Mouse (Mus musculus): ENCODE measurements around the gene Thbs2. TPM values are rescaled to one million over a fixed set of nuclear protein-coding genes. Genes with fewer than 3 reads are reported as not detected.

Thbs2 gene
- polyA plus RNA-seq (2014; fragmentation: Illumina TruSeq; extraction: RNeasy Lipid Tissue Mini Kit (QIAGEN cat#74804); ENCODE audit: low read depth, low replicate concordance), result 2.7 TPM

GRCm38 (mm10) chr17:14693994-14694374 is at the start of gene Thbs2:
TSS of gene Thbs2 (minus strand) at chr17:14694235.

Other genes starting within 250 kb of the Thbs2 start
- 2.1 TPM for gene Wdr27, start 248.9 kb upstream of the Thbs2 start, polyA plus RNA-seq (2014; fragmentation: Illumina TruSeq; extraction: RNeasy Lipid Tissue Mini Kit (QIAGEN cat#74804); ENCODE audit: low read depth, low replicate concordance)
- 80.4 TPM for gene 1600012H06Rik, start 248.9 kb upstream of the Thbs2 start, polyA plus RNA-seq (2014; fragmentation: Illumina TruSeq; extraction: RNeasy Lipid Tissue Mini Kit (QIAGEN cat#74804); ENCODE audit: low read depth, low replicate concordance)